Mouse (Mus musculus): ENCODE data around the gene Gm9125. TPM values are rescaled to one million over a fixed set of nuclear protein-coding genes. Genes with fewer than 3 reads are reported as not detected.
"Not testable (repeated sequence)": the region's sequence is repeated elsewhere in the genome, so short reads cannot be mapped to it uniquely, and the experiment has no call there.

The Gm9125 gene
- total RNA-seq (2021) (not detected), polyA plus RNA-seq (2012; rRNA removed) (not detected in 2 replicates)
- long read RNA-seq: 0 reads

DNA sequence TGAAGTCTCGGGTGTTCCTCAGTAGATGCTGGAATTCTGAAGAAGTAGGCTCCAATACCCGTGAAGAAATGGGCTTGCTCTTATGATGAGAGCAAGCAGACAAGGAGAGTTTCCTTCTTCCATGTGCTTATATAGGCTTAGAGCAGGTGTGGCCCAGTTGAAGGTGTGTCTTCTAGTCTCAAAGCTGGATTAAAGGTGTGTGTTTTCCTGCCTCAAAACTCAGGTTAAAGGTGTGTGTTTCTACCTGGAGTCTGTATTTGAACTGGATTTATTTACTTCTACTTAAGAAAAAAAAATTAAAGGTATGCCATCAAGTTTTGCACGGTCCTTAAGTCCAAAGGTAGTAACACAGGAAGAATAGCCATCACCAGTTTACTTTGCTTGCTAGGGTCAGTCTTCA, at the start of gene Gm9125:
TSS of gene Gm9125 (minus strand) at position 101 of the 400 bp plus-strand sequence.
- DNase-seq: not testable (repeated sequence)

- not testable (repeated sequence) for DNase-seq
Observed at GRCm38 (mm10) chr3:94072544-94072943, 17.9 kb upstream of the Gm9125 start, which contains the start of gene Gm10697. Gene Gm10697, minus strand, starts transcription at chr3:94072644.

DNA sequence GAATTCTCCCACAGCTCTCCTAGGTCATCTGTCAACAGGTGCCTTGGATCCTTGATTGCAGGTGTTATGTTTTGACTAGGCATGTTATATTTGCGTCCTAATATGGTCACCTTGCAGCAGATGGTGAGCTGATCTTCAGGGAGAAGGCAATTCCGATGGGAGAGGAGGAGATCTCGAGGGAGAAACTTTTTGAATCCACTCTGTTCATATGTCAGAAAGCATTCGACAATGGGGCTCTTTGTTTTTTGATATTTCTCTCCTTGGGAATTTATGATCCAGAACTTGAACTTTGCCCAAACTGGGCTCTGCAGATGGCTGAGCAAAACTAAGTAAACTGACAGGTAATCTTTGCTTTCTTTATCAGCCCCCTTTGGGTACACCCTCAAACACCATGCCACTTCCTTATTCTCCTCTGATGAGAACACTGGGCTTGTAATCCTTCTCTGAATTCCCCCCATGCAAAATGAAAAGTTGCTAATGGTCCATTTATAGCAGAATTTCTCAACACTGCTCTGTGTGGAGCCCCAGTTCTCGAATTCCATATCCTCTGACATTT, 5.0 kb downstream of the Gm9125 start:
- DNase-seq: not testable (repeated sequence)

DNA sequence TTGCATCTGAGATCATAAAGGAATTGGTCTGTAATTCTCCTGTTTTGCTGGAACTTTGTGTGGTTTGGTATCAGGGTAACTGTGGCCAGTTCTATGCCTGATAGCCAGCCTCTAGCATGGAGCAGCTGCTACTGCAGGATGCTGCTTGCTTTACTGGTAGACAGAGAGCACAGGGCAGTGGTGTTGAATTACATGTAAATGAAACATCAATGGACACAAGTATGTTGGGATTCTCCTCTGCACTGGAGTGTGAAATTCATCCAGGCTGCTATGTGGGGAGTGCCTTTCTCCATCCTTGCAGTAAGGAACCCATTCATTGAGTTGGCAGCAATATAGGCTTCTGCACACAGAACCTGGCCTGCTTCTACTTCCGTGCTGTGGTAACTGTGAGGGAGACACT, 16.4 kb downstream of the Gm9125 start:
- DNase-seq: not testable (repeated sequence)

DNA sequence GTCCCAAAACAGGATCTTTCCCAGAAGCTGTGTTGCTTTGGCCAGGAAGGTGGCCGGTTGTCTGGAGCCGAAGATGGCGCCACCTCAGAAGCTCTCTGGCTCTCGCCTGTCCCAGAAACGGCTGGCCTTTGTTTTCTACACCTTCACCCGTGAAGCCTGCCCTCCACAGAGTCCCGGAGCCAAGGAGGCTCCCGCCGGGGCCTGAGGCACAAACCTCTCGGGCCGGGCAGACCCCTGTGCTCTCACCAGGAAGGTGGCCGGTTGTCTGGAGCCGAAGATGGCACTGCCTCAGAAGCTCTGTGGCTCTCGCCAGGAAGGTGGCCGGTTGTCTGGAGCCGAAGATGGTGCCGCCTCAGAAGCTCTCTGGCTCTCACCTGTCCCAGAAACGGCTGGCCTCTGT, 20.3 kb downstream of the Gm9125 start:
- DNase-seq: not testable (repeated sequence)

Other genes starting within 250 kb of the Gm9125 start
- gene Tdpoz3, start 228.9 kb downstream of the Gm9125 start, total RNA-seq (2021): not detected
- gene Tdpoz3, start 228.9 kb downstream of the Gm9125 start, polyA plus RNA-seq (2012; rRNA removed): not detected in 2 replicates
- not detected for gene Gm9117, start 111.3 kb downstream of the Gm9125 start, total RNA-seq (2021)
- not detected in 2 replicates for gene Gm9117, start 111.3 kb downstream of the Gm9125 start, polyA plus RNA-seq (2012; rRNA removed)
- gene Tdpoz5, start 93.6 kb downstream of the Gm9125 start, total RNA-seq (2021): not detected
- not detected in 2 replicates for gene Tdpoz5, start 93.6 kb downstream of the Gm9125 start, polyA plus RNA-seq (2012; rRNA removed)
- gene Gm10697, start 17.8 kb upstream of the Gm9125 start, total RNA-seq (2021): not detected
- not detected in 2 replicates for gene Gm10697, start 17.8 kb upstream of the Gm9125 start, polyA plus RNA-seq (2012; rRNA removed)
- not detected for gene Gm10696, start 123.3 kb upstream of the Gm9125 start, total RNA-seq (2021)
- not detected in 2 replicates for gene Gm10696, start 123.3 kb upstream of the Gm9125 start, polyA plus RNA-seq (2012; rRNA removed)
- not detected for gene Gm5286, start 141.8 kb upstream of the Gm9125 start, total RNA-seq (2021)
- not detected in 2 replicates for gene Gm5286, start 141.8 kb upstream of the Gm9125 start, polyA plus RNA-seq (2012; rRNA removed)
- not detected for gene Gm4778, start 209.2 kb upstream of the Gm9125 start, total RNA-seq (2021)
- gene Gm4778, start 209.2 kb upstream of the Gm9125 start, polyA plus RNA-seq (2012; rRNA removed): not detected in 2 replicates